In the genomic region with DNA sequence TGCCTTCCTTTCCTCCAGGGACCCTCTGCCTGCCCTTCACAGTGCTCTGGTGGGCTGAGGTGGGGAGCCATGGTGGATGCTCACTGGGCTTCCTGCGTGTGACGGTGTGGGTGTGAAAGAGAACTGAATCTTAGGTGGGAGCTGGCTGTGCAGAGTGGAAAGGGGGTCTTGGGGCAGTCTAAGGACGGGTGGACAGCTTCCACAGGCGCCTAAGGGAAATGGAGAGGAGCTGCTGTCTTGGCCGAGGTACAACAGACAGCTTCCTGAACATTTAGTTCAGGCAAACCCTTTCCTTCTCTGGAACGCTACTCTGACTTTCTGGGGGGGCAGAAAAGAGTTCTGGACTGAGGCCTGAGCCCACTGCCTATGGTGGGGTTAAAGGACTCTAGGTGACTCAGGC, we compare ENCODE assay signal across 12 mouse cellular contexts. TPM values are rescaled to one million over a fixed set of nuclear protein-coding genes. Genes with fewer than 3 reads are reported as not detected.
DNase-seq lines count a peak whose midpoint lies in the region; ATAC-seq lines count a peak whose summit lies in the region.
"Had no signal": no experiment of that assay in that cellular context is flagged by ENCODE, and none has a peak within 500 bp of the region (broad histone marks: within the 10 kb centered on the region; RNA-seq: fewer than 3 reads in every experiment).

No protein-coding gene starts in this region.

- no peak overlapping the region for H3K4me3 ChIP-seq in heart, embryonic 10.5 days
- H3K4me3 ChIP-seq in stomach, embryonic 16.5 days (replicated peaks; ENCODE audit: low read length): peak overlapping the region; percentile 83

- ATAC-seq in stomach, embryonic 16.5 days (ENCODE audit: insufficient read depth, low FRiP score): no peak

- H3K36me3 ChIP-seq in heart, embryonic 10.5 days: peaks cover 22% of the 10 kb centered on the region
- peaks cover 16% of the 10 kb centered on the region; the same call in 1 of the 2 replicates for H3K36me3 ChIP-seq in stomach, embryonic 16.5 days (ENCODE audit: control insufficient read depth, insufficient read depth, low read length)

- H3K9ac ChIP-seq in stomach, embryonic 16.5 days (ENCODE audit: low read length): peak overlapping the region; percentile 53

- H3K9me3 ChIP-seq in heart, embryonic 10.5 days: no peaks in the 10 kb centered on the region; the same call in 1 of the 2 replicates
- no peaks in the 10 kb centered on the region for H3K9me3 ChIP-seq in stomach, embryonic 16.5 days (replicated peaks; ENCODE audit: control insufficient read depth, low read length)
- H3K9me3 ChIP-seq: midbrain, embryonic 10.5 days had no signal

- peak; percentile 68 for DNase-seq in heart, embryonic 10.5 days (ENCODE audit: low spot score)
- no peak for DNase-seq in heart, postnatal 4 days
- peak; percentile 18 for DNase-seq in thymus, postnatal 4 days
- DNase-seq in thymus, postnatal 25 days: no peak
- DNase-seq in kidney, postnatal 36 days: peak; percentile 27 to 40
- no peak for DNase-seq in cerebellum, adult 11 months
- no peak for DNase-seq in natural killer cell, adult 2 months (ENCODE audit: low spot score in 2 of 2)
- DNase-seq: adrenal gland, postnatal 10 days; embryo, embryonic 11 days; gastrocnemius, postnatal 14 days had no signal

- H3K4me2 ChIP-seq in stomach, embryonic 16.5 days (ENCODE audit: low read depth, low read length): peak overlapping the region; percentile 92

- H3K4me1 ChIP-seq in heart, embryonic 10.5 days: peaks cover 30% of the 10 kb centered on the region
- peaks cover 30% of the 10 kb centered on the region for H3K4me1 ChIP-seq in stomach, embryonic 16.5 days (ENCODE audit: control insufficient read depth, insufficient read depth, low read length)

- H3K27ac ChIP-seq in heart, embryonic 10.5 days: no peak overlapping the region
- peak overlapping the region; percentile 11; the same call in 1 of the 2 replicates for H3K27ac ChIP-seq in stomach, embryonic 16.5 days (ENCODE audit: low read length)
- H3K27ac ChIP-seq: midbrain, embryonic 10.5 days had no signal

- no peaks in the 10 kb centered on the region for H3K27me3 ChIP-seq in heart, embryonic 10.5 days (ENCODE audit: insufficient read depth, poor library complexity, severe bottlenecking)
- H3K27me3 ChIP-seq in stomach, embryonic 16.5 days (ENCODE audit: control insufficient read depth, insufficient read depth, low read length): no peaks in the 10 kb centered on the region

- 68% methylated on average over 6 of the region's 6 CpGs for WGBS in heart, embryonic 10.5 days
- WGBS in stomach, embryonic 16.5 days: 65% methylated on average over 6 of the region's 6 CpGs

RNA-seq across cellular contexts. Expression of gene Mocs1, which starts 2.0 kb away (rescaled TPM):
- 6.4 and 9.3 TPM in 2 replicates for polyA plus RNA-seq in heart, embryonic 10.5 days (2016; fragmentation: Nextera tagmentation; extraction: Ambion mirVana)
- 10 to 100 TPM; 15.6 to 19.6 TPM for total RNA-seq in heart, postnatal 4 days (2021)
- 7.3 and 8.2 TPM in 2 replicates for polyA plus RNA-seq in stomach, embryonic 16.5 days (2015; fragmentation: Nextera tagmentation; extraction: Ambion mirVana)

Comparison
In these comparisons a context has a peak if more than half of its experiments do, and no peak if none do; other contexts are left out.
1. DNase-seq: peak in heart, embryonic 10.5 days (single experiment), thymus, postnatal 4 days (single experiment) and kidney, postnatal 36 days (2 of 2); none in heart, postnatal 4 days (single experiment), thymus, postnatal 25 days (single experiment), cerebellum, adult 11 months (single experiment) and natural killer cell, adult 2 months (0 of 2).